Mouse (Mus musculus): ENCODE measurements around the gene Krt34. TPM values are rescaled to one million over a fixed set of nuclear protein-coding genes. Genes with fewer than 3 reads are reported as not detected.
A peak's percentile ranks its signal among the peaks of the same experiment; 100 is the strongest.

The Krt34 gene
- not detected in 2 replicates for polyA plus RNA-seq (2012; rRNA removed)

DNA sequence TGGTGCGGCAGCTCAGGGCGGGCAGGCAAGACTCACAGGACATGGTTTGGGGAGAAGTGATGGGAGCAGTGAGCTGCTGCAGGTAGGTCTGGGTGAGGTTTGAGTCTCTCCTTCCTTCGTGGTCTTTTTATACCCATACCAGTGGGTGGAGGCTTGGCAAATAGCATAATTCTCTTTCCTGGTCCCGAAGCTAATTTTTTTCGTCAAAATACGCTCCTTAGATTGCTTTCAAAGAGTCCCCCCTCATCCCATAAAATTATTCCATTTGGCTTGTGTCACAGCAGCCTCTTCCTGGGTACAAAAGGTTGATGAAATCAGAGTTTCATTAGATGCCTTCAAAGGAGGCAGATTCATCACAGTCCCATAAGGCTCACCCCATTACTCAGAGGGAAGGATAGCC lies at the start of gene Krt34:
Krt34 (minus strand) TSS at position 101 of the 400 bp plus-strand sequence.
- TF ChIP-seq CTCF (IDR thresholded peaks at IDR 0.05; ENCODE audit: extremely low read depth, insufficient read length, insufficient replicate concordance, low read depth, low read length) (no peak), POLR2A (IDR thresholded peaks at IDR 0.05; ENCODE audit: low read depth, low read length) (no peak)
- no peak within 1 kb of the TSS for H3K4me3 ChIP-seq (ENCODE audit: low read depth, low read length)
- 93% methylated on average over 6 of the region's 6 CpGs for WGBS
- H3K36me3 ChIP-seq (ENCODE audit: control insufficient read depth, insufficient read depth, low read length) = no peaks in the 10 kb centered on the region
- no peak within 1 kb of the TSS for H3K27ac ChIP-seq (ENCODE audit: insufficient read depth, low read depth, low read length)
- H3K4me1 ChIP-seq (ENCODE audit: control insufficient read depth, insufficient read depth, insufficient read length, low read length) = peaks cover 5% of the 10 kb centered on the region
- no peaks in the 10 kb centered on the region for H3K27me3 ChIP-seq (ENCODE audit: control insufficient read depth, insufficient read depth, low read length)

- no peak for TF ChIP-seq CTCF (IDR thresholded peaks at IDR 0.05; ENCODE audit: extremely low read depth, insufficient read length, insufficient replicate concordance, low read depth, low read length)
- TF ChIP-seq POLR2A (IDR thresholded peaks at IDR 0.05; ENCODE audit: low read depth, low read length) = no peak
- H3K27ac ChIP-seq (ENCODE audit: insufficient read depth, low read depth, low read length) = no peak overlapping the region
Measured at GRCm38 (mm10) chr11:100088378-100089025, 47.1 kb upstream of the Krt34 start.

DNA sequence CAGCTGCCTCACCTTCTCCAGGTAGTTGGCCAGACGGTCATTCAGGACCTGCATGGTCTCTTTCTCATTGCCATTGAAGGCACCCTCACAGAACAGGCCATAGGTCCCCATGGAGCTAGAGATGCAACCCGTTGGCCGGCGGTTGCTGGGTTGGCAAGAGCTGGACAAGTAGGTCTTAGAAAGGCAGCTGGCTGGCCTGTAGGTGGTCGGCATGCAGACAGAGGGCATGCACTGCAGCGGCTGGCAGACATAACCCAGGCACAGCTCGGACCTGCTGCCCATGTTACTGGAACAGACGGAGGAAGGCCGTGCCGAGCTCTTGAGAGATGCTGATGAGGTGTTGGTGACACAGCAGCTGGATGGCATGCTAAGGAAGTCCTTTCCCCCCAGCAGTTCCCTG lies 46.5 kb upstream of the Krt34 start, which contains the start of gene Krt32:
Krt32 (minus strand) TSS at position 366 of the 400 bp plus-strand sequence.
- no peak for TF ChIP-seq POLR2A (IDR thresholded peaks at IDR 0.05; ENCODE audit: low read depth, low read length)
- TF ChIP-seq CTCF (IDR thresholded peaks at IDR 0.05; ENCODE audit: extremely low read depth, insufficient read length, insufficient replicate concordance, low read depth, low read length) = no peak
- WGBS = 91% methylated on average over 10 of the region's 10 CpGs
- no peak within 1 kb of the TSS for H3K27ac ChIP-seq (ENCODE audit: insufficient read depth, low read depth, low read length)
- H3K27me3 ChIP-seq (ENCODE audit: control insufficient read depth, insufficient read depth, low read length) = no peaks in the 10 kb centered on the region
- no peaks in the 10 kb centered on the region for H3K36me3 ChIP-seq (ENCODE audit: control insufficient read depth, insufficient read depth, low read length)
- H3K4me1 ChIP-seq (ENCODE audit: control insufficient read depth, insufficient read depth, insufficient read length, low read length) = peaks cover 8% of the 10 kb centered on the region; the same call in 1 of the 2 replicates
- no peak within 1 kb of the TSS for H3K4me3 ChIP-seq (ENCODE audit: low read depth, low read length)

More at GRCm38 (mm10) chr11:100088378-100089025, 47.1 kb upstream of the Krt34 start:
- Histone ChIP-seq H3K4me3 (ENCODE audit: low read depth, low read length) (no peak overlapping the region), H3K36me3 (ENCODE audit: control insufficient read depth, insufficient read depth, low read length) (no peaks in the 10 kb centered on the region), H3K27me3 (ENCODE audit: control insufficient read depth, insufficient read depth, low read length) (no peaks in the 10 kb centered on the region), H3K4me1 (ENCODE audit: control insufficient read depth, insufficient read depth, insufficient read length, low read length) (peaks cover 9% of the 10 kb centered on the region; the same call in 1 of the 2 replicates)
- 26% methylated on average over 7 of the region's 7 CpGs for WGBS

- no peak overlapping the region for H3K27ac ChIP-seq (ENCODE audit: insufficient read depth, low read depth, low read length)
- H3K36me3 ChIP-seq (ENCODE audit: control insufficient read depth, insufficient read depth, low read length) = no peaks in the 10 kb centered on the region
- no peak for TF ChIP-seq CTCF (IDR thresholded peaks at IDR 0.05; ENCODE audit: extremely low read depth, insufficient read length, insufficient replicate concordance, low read depth, low read length)
- TF ChIP-seq POLR2A (IDR thresholded peaks at IDR 0.05; ENCODE audit: low read depth, low read length) = no peak
- H3K4me1 ChIP-seq (ENCODE audit: control insufficient read depth, insufficient read depth, insufficient read length, low read length) = no peaks in the 10 kb centered on the region
- no peak overlapping the region for H3K4me3 ChIP-seq (ENCODE audit: low read depth, low read length)
- H3K27me3 ChIP-seq (ENCODE audit: control insufficient read depth, insufficient read depth, low read length) = no peaks in the 10 kb centered on the region
- WGBS = 39% methylated on average over 1 of the region's 1 CpGs
Measured at GRCm38 (mm10) chr11:100073873-100074272, 32.5 kb upstream of the Krt34 start.

DNA sequence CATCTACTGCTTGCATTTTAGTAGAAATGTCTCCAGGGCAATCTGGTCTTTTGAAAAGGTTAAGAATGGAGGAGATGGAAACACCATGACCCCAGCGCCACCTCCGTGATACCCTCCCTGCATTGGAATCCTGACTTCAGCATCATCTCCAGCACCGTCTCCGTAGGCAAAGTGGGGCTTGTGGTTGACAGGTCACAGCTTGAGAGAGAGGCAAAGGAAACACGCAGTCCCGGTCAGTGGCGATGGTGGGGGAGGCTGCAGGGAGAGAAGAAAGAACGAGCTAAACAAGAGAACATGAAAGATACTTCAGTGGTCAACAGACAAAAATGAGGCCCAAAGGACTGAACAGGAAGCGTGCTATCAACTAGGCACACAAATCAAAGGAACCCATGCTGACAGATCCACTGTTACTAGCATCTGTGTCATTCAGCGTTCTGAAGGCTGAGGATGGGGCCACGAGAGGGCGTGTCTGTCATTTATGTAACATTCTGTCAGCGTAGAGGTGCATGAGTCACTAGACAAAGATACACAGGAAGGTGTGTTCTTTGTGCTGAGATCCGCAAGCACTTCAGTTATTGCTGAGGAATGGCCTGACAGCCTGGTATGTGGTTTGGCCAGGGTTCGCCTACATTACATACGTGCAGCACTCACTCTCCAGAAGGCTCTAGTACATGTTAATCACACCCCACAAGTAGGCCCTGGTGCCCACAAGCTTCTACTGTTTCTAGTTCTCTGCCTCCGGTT lies 26.1 kb upstream of the Krt34 start:
- no peaks in the 10 kb centered on the region for H3K27me3 ChIP-seq (ENCODE audit: control insufficient read depth, insufficient read depth, low read length)
- 54% methylated on average over 17 of the region's 17 CpGs for WGBS
- no peak overlapping the region for H3K4me3 ChIP-seq (ENCODE audit: low read depth, low read length)
- H3K4me1 ChIP-seq (ENCODE audit: control insufficient read depth, insufficient read depth, insufficient read length, low read length) = no peaks in the 10 kb centered on the region; the same call in 1 of the 2 replicates
- TF ChIP-seq CTCF (IDR thresholded peaks at IDR 0.05; ENCODE audit: extremely low read depth, insufficient read length, insufficient replicate concordance, low read depth, low read length) (peak; percentile 44; the same call in 1 of the 2 replicates), POLR2A (IDR thresholded peaks at IDR 0.05; ENCODE audit: low read depth, low read length) (no peak)
- H3K27ac ChIP-seq (ENCODE audit: insufficient read depth, low read depth, low read length) = no peak overlapping the region
- H3K36me3 ChIP-seq (ENCODE audit: control insufficient read depth, insufficient read depth, low read length) = no peaks in the 10 kb centered on the region

GRCm38 (mm10) chr11:100066236-100067010 lies 25.1 kb upstream of the Krt34 start:
- H3K4me3 ChIP-seq (ENCODE audit: low read depth, low read length) = no peak overlapping the region
- no peaks in the 10 kb centered on the region; the same call in 1 of the 2 replicates for H3K4me1 ChIP-seq (ENCODE audit: control insufficient read depth, insufficient read depth, insufficient read length, low read length)
- no peaks in the 10 kb centered on the region for H3K27me3 ChIP-seq (ENCODE audit: control insufficient read depth, insufficient read depth, low read length)
- no peak overlapping the region for H3K27ac ChIP-seq (ENCODE audit: insufficient read depth, low read depth, low read length)
- 50% methylated on average over 12 of the region's 12 CpGs for WGBS
- TF ChIP-seq POLR2A (IDR thresholded peaks at IDR 0.05; ENCODE audit: low read depth, low read length) = no peak
- no peak for TF ChIP-seq CTCF (IDR thresholded peaks at IDR 0.05; ENCODE audit: extremely low read depth, insufficient read length, insufficient replicate concordance, low read depth, low read length)
- H3K36me3 ChIP-seq (ENCODE audit: control insufficient read depth, insufficient read depth, low read length) = no peaks in the 10 kb centered on the region
